Mouse (Mus musculus): ENCODE results near the gene Rbm43.

DNA sequence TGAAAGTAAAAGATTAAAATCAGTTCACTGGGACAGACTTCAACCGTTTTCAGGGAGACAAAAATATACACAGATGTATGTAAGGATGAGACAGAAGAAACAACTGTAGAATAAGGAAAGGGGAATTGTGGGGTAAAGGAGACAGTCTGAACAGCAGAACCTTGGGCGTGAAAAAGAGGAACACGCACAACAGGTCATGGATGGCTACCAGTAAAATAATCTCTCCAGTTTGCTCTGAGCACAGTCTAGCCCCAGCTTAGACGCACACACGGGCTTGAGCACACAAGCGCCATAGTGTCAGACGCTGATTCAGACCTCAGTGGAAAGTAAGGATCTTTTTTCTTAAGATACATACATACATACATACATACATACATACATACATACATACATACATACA, 3.7 kb downstream of the Rbm43 start:
- TF ChIP-seq CTCF (IDR thresholded peaks at IDR 0.05; ENCODE audit: low read depth): no peak
- no peak for TF ChIP-seq EP300 (IDR thresholded peaks at IDR 0.05; ENCODE audit: low read depth)

Measured in liver, embryonic 14.5 days (tissue).